Mouse (Mus musculus) thymus, adult 2 months (tissue): ENCODE results near the gene Gif. TPM values are rescaled to one million over a fixed set of nuclear protein-coding genes. Genes with fewer than 3 reads are reported as not detected.
A peak's percentile ranks its signal among the peaks of the same experiment; 100 is the strongest.

Experiments used
- DNase-seq: peaks from one replicate; pipeline ENCODE4 v3.0.0; 2021
- H3K27ac ChIP-seq: fragments of 200-500 bp; 2 replicates; pipeline ENCODE4 v1.5.1; 2012; ENCODE audit warnings: low read length, control low read depth; ENCODE audit not compliant: control insufficient read depth, insufficient read depth
- H3K27me3 ChIP-seq: fragments of 200-500 bp; 2 replicates; pipeline ENCODE4 v1.6.1; 2012; ENCODE audit warnings: mild to moderate bottlenecking, low read length, moderate library complexity, mixed read lengths; ENCODE audit not compliant: control insufficient read depth, insufficient read depth
- H3K36me3 ChIP-seq: fragments of 200-500 bp; 2 replicates; pipeline ENCODE4 v1.6.1; 2012; ENCODE audit warnings: mild to moderate bottlenecking, low read length, moderate library complexity; ENCODE audit not compliant: control insufficient read depth, insufficient read depth
- H3K4me1 ChIP-seq: fragments of 200-500 bp; replicated peaks from 2 replicates; pipeline ENCODE4 v1.6.1; 2012; ENCODE audit warnings: low read length; ENCODE audit not compliant: control insufficient read depth, insufficient read depth
- H3K4me3 ChIP-seq: fragments of 200-500 bp; 2 replicates; pipeline ENCODE4 v1.5.1; 2012; ENCODE audit warnings: mild to moderate bottlenecking, low read length, control low read depth, moderate library complexity; ENCODE audit not compliant: control insufficient read depth, insufficient read depth
- CTCF ChIP-seq: fragments of 200-500 bp; IDR thresholded peaks from 2 replicates; pipeline ENCODE4 v1.5.1; 2012; ENCODE audit warnings: mild to moderate bottlenecking, control low read depth, low read length, moderate library complexity, borderline replicate concordance; ENCODE audit not compliant: control insufficient read depth, poor library complexity, insufficient read depth; ENCODE audit errors: extremely low read depth
- POLR2A ChIP-seq: fragments of 200-500 bp; IDR thresholded peaks from 2 replicates; pipeline ENCODE4 v1.6.1; 2012; ENCODE audit warnings: mild to moderate bottlenecking, low read length, control low read depth, moderate library complexity; ENCODE audit not compliant: control insufficient read depth, poor library complexity, insufficient read depth; ENCODE audit errors: extremely low read depth
- WGBS: fragments of 180-500 bp; shearing (Covaris S2); methylation state at CpG from one replicate; pipeline ENCODE4 v1.1.7; 2018; 5-methylcytosine and 5-hydroxymethylcytosine counted together
- polyA plus RNA-seq: library from polyadenylated mRNA; depleted of rRNA; stranded (reverse); fragments of >200 nt; gene quantifications from 2 replicates; pipeline ENCODE4 v1.2.3, GENCODE M21; 2012

The Gif gene
- polyA plus RNA-seq, 1 experiment = 0.08 TPM

- H3K36me3 ChIP-seq = no peaks in the 10 kb centered on the region
- H3K4me3 ChIP-seq = no peak overlapping the region
- TF ChIP-seq CTCF = no peak
- no peak for TF ChIP-seq POLR2A
- no peaks in the 10 kb centered on the region for H3K27me3 ChIP-seq
- H3K27ac ChIP-seq = no peak overlapping the region
- WGBS = 96% methylated on average over 5 of the region's 5 CpGs
- no peaks in the 10 kb centered on the region for H3K4me1 ChIP-seq
- no peak for DNase-seq
Measured at GRCm38 (mm10) chr19:11727304-11727703, 20.1 kb upstream of the Gif start.

GRCm38 (mm10) chr19:11730278-11730677 lies 17.1 kb upstream of the Gif start:
- H3K36me3 ChIP-seq = no peaks in the 10 kb centered on the region
- TF ChIP-seq CTCF = no peak
- TF ChIP-seq POLR2A = no peak
- DNase-seq = no peak
- WGBS = 93% methylated on average over 1 of the region's 1 CpGs
- no peak overlapping the region for H3K27ac ChIP-seq
- no peaks in the 10 kb centered on the region for H3K27me3 ChIP-seq
- no peak overlapping the region for H3K4me3 ChIP-seq
- H3K4me1 ChIP-seq = no peaks in the 10 kb centered on the region

GRCm38 (mm10) chr19:11736455-11736854 lies 10.9 kb upstream of the Gif start:
- 64% methylated on average over 1 of the region's 1 CpGs for WGBS
- no peak for TF ChIP-seq POLR2A
- TF ChIP-seq CTCF = no peak
- Histone ChIP-seq H3K4me3 (no peak overlapping the region), H3K27me3 (no peaks in the 10 kb centered on the region), H3K4me1 (no peaks in the 10 kb centered on the region), H3K27ac (no peak overlapping the region), H3K36me3 (no peaks in the 10 kb centered on the region)
- DNase-seq = no peak

- H3K27ac ChIP-seq = no peak overlapping the region
- no peak for TF ChIP-seq POLR2A
- TF ChIP-seq CTCF = no peak
Measured at GRCm38 (mm10) chr19:11745680-11746079, 1.7 kb upstream of the Gif start.

GRCm38 (mm10) chr19:11765059-11765458 lies 17.7 kb downstream of the Gif start:
- no peak for DNase-seq
- H3K27ac ChIP-seq = no peak overlapping the region

More at GRCm38 (mm10) chr19:11745680-11746079, 1.7 kb upstream of the Gif start:
- DNase-seq = no peak
- no peak overlapping the region for H3K4me3 ChIP-seq
- H3K27me3 ChIP-seq = no peaks in the 10 kb centered on the region
- H3K4me1 ChIP-seq = no peaks in the 10 kb centered on the region
- no peaks in the 10 kb centered on the region for H3K36me3 ChIP-seq

GRCm38 (mm10) chr19:11766413-11766812 lies 19.1 kb downstream of the Gif start:
- TF ChIP-seq POLR2A (no peak), CTCF (no peak)
- Histone ChIP-seq H3K27me3 (no peaks in the 10 kb centered on the region), H3K27ac (no peak overlapping the region), H3K4me3 (no peak overlapping the region), H3K36me3 (no peaks in the 10 kb centered on the region), H3K4me1 (no peaks in the 10 kb centered on the region)
- DNase-seq = no peak
- WGBS = 25% methylated on average over 4 of the region's 4 CpGs

More at GRCm38 (mm10) chr19:11765059-11765458, 17.7 kb downstream of the Gif start:
- no peaks in the 10 kb centered on the region for H3K27me3 ChIP-seq
- WGBS = 91% methylated on average over 3 of the region's 3 CpGs
- H3K36me3 ChIP-seq = no peaks in the 10 kb centered on the region
- no peak overlapping the region for H3K4me3 ChIP-seq
- TF ChIP-seq CTCF = no peak
- no peaks in the 10 kb centered on the region for H3K4me1 ChIP-seq

GRCm38 (mm10) chr19:11768163-11768562 lies 20.8 kb downstream of the Gif start:
- H3K27ac ChIP-seq = no peak overlapping the region
- 4% methylated on average over 3 of the region's 3 CpGs for WGBS
- H3K27me3 ChIP-seq = no peaks in the 10 kb centered on the region
- peak; percentile 33 for DNase-seq
- no peaks in the 10 kb centered on the region for H3K36me3 ChIP-seq
- TF ChIP-seq POLR2A (no peak), CTCF (no peak)
- H3K4me1 ChIP-seq = no peaks in the 10 kb centered on the region
- H3K4me3 ChIP-seq = no peak overlapping the region
